Mouse (Mus musculus) small intestine, adult 2 months (tissue): ENCODE results near the gene Mtch1.

ENCODE experiments used
- CTCF ChIP-seq: fragments of 200-500 bp; IDR thresholded peaks from 2 replicates; pipeline ENCODE4 v1.5.1; 2012; ENCODE audit warnings: low read depth, mild to moderate bottlenecking, control low read depth, inconsistent platforms, low read length, moderate library complexity, mixed read lengths; ENCODE audit not compliant: insufficient replicate concordance, insufficient read length; ENCODE audit errors: extremely low read depth
- POLR2A ChIP-seq: fragments of 200-500 bp; IDR thresholded peaks from 2 replicates; pipeline ENCODE4 v1.6.1; 2012; ENCODE audit warnings: low read depth, mild to moderate bottlenecking, control low read depth, inconsistent platforms, low read length, moderate library complexity

DNA sequence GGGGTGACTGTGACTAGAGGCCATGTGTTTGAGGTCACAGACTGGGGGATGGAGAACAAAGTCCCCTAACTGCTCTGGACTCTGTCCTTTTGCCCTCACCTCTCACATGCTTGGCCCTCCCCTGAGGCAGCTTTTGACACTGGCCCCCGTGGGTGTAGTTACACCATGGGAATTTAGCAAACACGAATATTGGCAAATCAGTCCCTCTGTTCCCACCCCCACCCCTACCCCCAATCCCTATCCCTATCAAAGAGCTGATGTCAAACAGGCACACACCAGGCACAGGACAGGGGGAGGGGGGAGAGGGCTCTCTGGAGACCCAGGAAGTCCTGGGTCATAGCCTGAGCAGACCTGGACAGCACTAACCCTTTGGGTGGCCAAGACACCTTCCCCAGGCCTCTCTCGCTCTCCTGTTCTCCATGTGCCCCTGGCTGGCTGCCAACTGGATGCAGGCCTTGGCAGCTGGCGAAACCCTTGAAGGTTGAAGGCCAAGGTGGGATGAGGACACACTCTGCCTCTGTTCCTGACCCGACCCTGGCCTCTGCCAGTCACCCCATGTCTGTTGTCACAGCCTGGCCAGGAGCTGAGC, 37.2 kb upstream of the Mtch1 start:
- TF ChIP-seq POLR2A (no peak), CTCF (no peak)
